Mouse (Mus musculus): ENCODE data around the gene March8. TPM values are rescaled to one million over a fixed set of nuclear protein-coding genes. Genes with fewer than 3 reads are reported as not detected.

Gene March8
- polyA plus RNA-seq, 1 experiment = 112 TPM

- 62% methylated on average over 4 of the region's 4 CpGs for WGBS
- H3K27ac ChIP-seq (ENCODE audit: insufficient read depth, low read depth, low read length) = no peak overlapping the region
- no peaks in the 10 kb centered on the region for H3K36me3 ChIP-seq (ENCODE audit: control insufficient read depth, insufficient read depth, low read length)
- no peak overlapping the region for H3K4me3 ChIP-seq (ENCODE audit: insufficient read depth, low read depth, low read length)
- H3K27me3 ChIP-seq (replicated peaks; ENCODE audit: control insufficient read depth, insufficient read depth, low read length) = no peaks in the 10 kb centered on the region
- no peak for TF ChIP-seq CTCF (conservative IDR thresholded peaks at IDR 0.05; ENCODE audit: insufficient read depth, insufficient read length, low read depth, low read length)
- no peak for TF ChIP-seq POLR2A (IDR thresholded peaks at IDR 0.05; ENCODE audit: low read depth, low read length)
- no peak for DNase-seq
- H3K4me1 ChIP-seq (ENCODE audit: control insufficient read depth, insufficient read depth, low read length) = no peaks in the 10 kb centered on the region
These were observed 120.9 kb downstream of the March8 start for GRCm38 (mm10) chr6:116458728-116459127.

Other genes with a start within 250 kb of the March8 start
- 8.6 and 10.1 TPM in 2 replicates for gene Tmcc1, start 144.5 kb upstream of the March8 start, polyA plus RNA-seq (2012; rRNA removed)
- 54.8 and 61.9 TPM in 2 replicates for gene Washc2, start 130.0 kb upstream of the March8 start, polyA plus RNA-seq (2012; rRNA removed)
- gene Zfand4, start 73.8 kb upstream of the March8 start, polyA plus RNA-seq (2012; rRNA removed) = 0.20 and 0.22 TPM in 2 replicates
- gene Alox5, start 123.2 kb downstream of the March8 start, polyA plus RNA-seq (2012; rRNA removed) = 0.45 and 1.2 TPM in 2 replicates
- gene Olfr211, start 151.1 kb downstream of the March8 start, polyA plus RNA-seq (2012; rRNA removed) = not detected in 2 replicates
- gene Olfr212, start 168.5 kb downstream of the March8 start, polyA plus RNA-seq (2012; rRNA removed) = not detected in 2 replicates
- gene Olfr213, start 200.4 kb downstream of the March8 start, polyA plus RNA-seq (2012; rRNA removed) = not detected in 2 replicates
- gene Gm5580, start 213.1 kb downstream of the March8 start, polyA plus RNA-seq (2012; rRNA removed) = 0.20 TPM in 1 of 2 replicates, not detected in the other
- not detected in 2 replicates for gene Olfr214, start 216.2 kb downstream of the March8 start, polyA plus RNA-seq (2012; rRNA removed)
- not detected in 2 replicates for gene Olfr215, start 246.2 kb downstream of the March8 start, polyA plus RNA-seq (2012; rRNA removed)